Mouse (Mus musculus) bone marrow, adult 2 months (tissue): Measurements from ENCODE around the gene Srpr.

Source experiments
- CTCF ChIP-seq: fragments of 200-500 bp; IDR thresholded peaks from 2 replicates; pipeline ENCODE4 v1.5.1; 2011; ENCODE audit warnings: low read length, control low read depth; ENCODE audit not compliant: control insufficient read depth, insufficient read depth
- POLR2A ChIP-seq: fragments of 200-500 bp; IDR thresholded peaks from 2 replicates; pipeline ENCODE4 v1.6.1; 2011; ENCODE audit warnings: low read depth, mild to moderate bottlenecking, control low read depth, low read length, borderline replicate concordance; ENCODE audit not compliant: control insufficient read depth

- TF ChIP-seq CTCF (no peak), POLR2A (no peak)
Measured at GRCm38 (mm10) chr9:35156002-35156710, 43.8 kb upstream of the Srpr start.
